Mouse (Mus musculus): ENCODE measurements around the gene Dll4. TPM values are rescaled to one million over a fixed set of nuclear protein-coding genes. Genes with fewer than 3 reads are reported as not detected.

Gene Dll4
- total and polyA plus RNA-seq, 3 experiments: 0.18 TPM; not detected in 2

DNA sequence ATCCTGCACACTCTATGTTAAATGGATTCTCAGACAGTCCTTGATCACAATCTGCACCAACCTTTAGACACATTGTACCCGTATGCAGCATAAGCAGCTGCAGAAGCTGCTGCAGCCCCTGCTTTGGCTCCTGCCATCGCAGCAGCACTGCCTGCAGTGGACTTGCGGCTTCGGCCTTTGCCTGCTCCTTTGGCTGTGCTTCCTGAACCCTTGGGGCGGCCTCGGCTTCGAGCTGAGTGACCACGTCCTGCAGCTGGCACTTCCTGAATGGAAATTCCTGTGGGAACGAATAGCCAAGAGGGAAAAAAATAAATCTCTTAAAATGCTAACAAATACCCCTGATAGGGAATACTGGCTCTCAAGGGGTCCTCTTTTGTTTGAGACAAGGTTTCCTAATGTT lies 51.7 kb downstream of the Dll4 start:
- no peaks in the 10 kb centered on the region for H3K79me2 ChIP-seq (ENCODE audit: control insufficient read depth, insufficient read depth, low read length, poor library complexity)
- no peaks in the 10 kb centered on the region for H3K4me1 ChIP-seq (ENCODE audit: control insufficient read depth in 1 of 2, insufficient read depth in 2 of 2, low read length in 2 of 2)
- H3K9me3 ChIP-seq (replicated peaks; ENCODE audit: insufficient read depth, low read length): no peaks in the 10 kb centered on the region
- no peak overlapping the region for H3K9ac ChIP-seq (ENCODE audit: control insufficient read depth, low read depth, low read length, poor library complexity, severe bottlenecking)
- no peaks in the 10 kb centered on the region for H3K27me3 ChIP-seq (ENCODE audit: control insufficient read depth in 1 of 2, insufficient read depth in 2 of 2, low read length in 2 of 2)
- TF ChIP-seq JUND (IDR thresholded peaks at IDR 0.05; ENCODE audit: low read depth, low read length) (no peak), BHLHE40 (IDR thresholded peaks at IDR 0.05; ENCODE audit: borderline replicate concordance, low read depth, low read length) (no peak)
- H3K4me3 ChIP-seq (ENCODE audit: control insufficient read depth in 1 of 2, insufficient read depth in 1 of 2, low read depth in 2 of 2, low read length in 2 of 2): no peak overlapping the region
- DNase-seq (ENCODE audit: low read depth, low spot score): no peak
- H3K36me3 ChIP-seq (ENCODE audit: control insufficient read depth in 1 of 2, insufficient read depth in 2 of 2, low read length in 2 of 2): peaks cover 0 to 25% of the 10 kb centered on the region in 2 experiments; a peak in 2 of 4 replicates
- H3K27ac ChIP-seq (ENCODE audit: control insufficient read depth, low read depth, low read length): no peak overlapping the region

DNA sequence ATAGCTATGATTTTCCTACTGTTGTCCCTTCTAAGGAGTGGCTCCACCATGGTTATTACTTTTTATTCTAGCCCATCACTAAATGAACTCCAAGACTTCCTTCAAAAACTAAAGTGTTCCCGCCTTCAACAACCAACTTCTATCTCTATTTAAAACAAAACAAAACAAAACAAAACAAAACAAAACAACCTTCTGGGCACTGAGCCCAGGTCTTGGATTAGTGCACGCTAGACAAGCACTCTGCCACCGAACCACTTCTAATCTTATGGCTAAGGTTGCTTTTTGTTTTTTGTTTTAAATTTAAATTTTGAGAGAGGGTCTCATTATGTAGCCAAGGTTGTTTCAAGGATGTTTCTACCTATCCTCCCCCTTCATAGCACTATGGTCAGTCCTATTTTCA lies 52.2 kb downstream of the Dll4 start:
- no peaks in the 10 kb centered on the region for H3K9me3 ChIP-seq (replicated peaks; ENCODE audit: insufficient read depth, low read length)
- H3K79me2 ChIP-seq (ENCODE audit: control insufficient read depth, insufficient read depth, low read length, poor library complexity): no peaks in the 10 kb centered on the region
- peaks cover 0 to 25% of the 10 kb centered on the region in 2 experiments; a peak in 2 of 4 replicates for H3K36me3 ChIP-seq (ENCODE audit: control insufficient read depth in 1 of 2, insufficient read depth in 2 of 2, low read length in 2 of 2)
- H3K27ac ChIP-seq (ENCODE audit: control insufficient read depth, low read depth, low read length): no peak overlapping the region
- TF ChIP-seq NRF1 (IDR thresholded peaks at IDR 0.05; ENCODE audit: insufficient read depth, low read depth, low read length, poor library complexity, severe bottlenecking) (no peak), E2F4 (IDR thresholded peaks at IDR 0.05; ENCODE audit: borderline replicate concordance, low read depth, low read length) (no peak), MEF2A (IDR thresholded peaks at IDR 0.05; ENCODE audit: extremely low read depth, insufficient replicate concordance, low read depth, low read length, poor library complexity, severe bottlenecking) (no peak), GABPA (IDR thresholded peaks at IDR 0.05; ENCODE audit: low read depth, low read length) (no peak), UBTF (IDR thresholded peaks at IDR 0.05; ENCODE audit: borderline replicate concordance, insufficient read depth, low read depth, low read length) (no peak), RAD21 (IDR thresholded peaks at IDR 0.05; ENCODE audit: low read depth, low read length) (no peak), ZC3H11A (IDR thresholded peaks at IDR 0.05; ENCODE audit: low read depth, low read length) (no peak), HCFC1 (IDR thresholded peaks at IDR 0.05; ENCODE audit: low read depth, low read length) (no peak), CHD1 (IDR thresholded peaks at IDR 0.05; ENCODE audit: low read depth, low read length) (no peak), SMC3 (IDR thresholded peaks at IDR 0.05; ENCODE audit: low read depth, low read length) (no peak), TBP (IDR thresholded peaks at IDR 0.05; ENCODE audit: low read depth, low read length) (no peak), NELFE (IDR thresholded peaks at IDR 0.05; ENCODE audit: low read depth, low read length) (no peak), POLR2AphosphoS5 (IDR thresholded peaks at IDR 0.05; ENCODE audit: borderline replicate concordance, low read depth, low read length) (no peak), EP300 (IDR thresholded peaks at IDR 0.05; ENCODE audit: low read depth in 1 of 2, low read length in 2 of 2) (no peak), CHD2 (IDR thresholded peaks at IDR 0.05; ENCODE audit: low read length) (no peak), ZMIZ1 (IDR thresholded peaks at IDR 0.05; ENCODE audit: low read depth, low read length) (no peak)
- no peak for DNase-seq (ENCODE audit: low read depth, low spot score)
- no peaks in the 10 kb centered on the region for H3K27me3 ChIP-seq (ENCODE audit: control insufficient read depth in 1 of 2, insufficient read depth in 2 of 2, low read length in 2 of 2)
- H3K4me3 ChIP-seq (ENCODE audit: control insufficient read depth in 1 of 2, insufficient read depth in 1 of 2, low read depth in 2 of 2, low read length in 2 of 2): no peak overlapping the region
- H3K4me1 ChIP-seq (ENCODE audit: control insufficient read depth in 1 of 2, insufficient read depth in 2 of 2, low read length in 2 of 2): no peaks in the 10 kb centered on the region
- no peak overlapping the region for H3K9ac ChIP-seq (ENCODE audit: control insufficient read depth, low read depth, low read length, poor library complexity, severe bottlenecking)

Measured in MEL (cell line).